ENCODE assay signal across 18 mouse cellular contexts in genomic region chr11:121441653-121442052, GRCm38 (mm10). TPM values are rescaled to one million over a fixed set of nuclear protein-coding genes. Genes with fewer than 3 reads are reported as not detected.
"Had no signal": no experiment of that assay in that cellular context is flagged by ENCODE, and none has a peak within 500 bp of the region (broad histone marks: within the 10 kb centered on the region; RNA-seq: fewer than 3 reads in every experiment).

No protein-coding gene starts in this region.

- H3K27me3 ChIP-seq: neural tube, embryonic 12.5 days had no signal

- H3K4me1 ChIP-seq: neural tube, embryonic 12.5 days; stomach, embryonic 15.5 days had no signal

- H3K9ac ChIP-seq: liver, embryonic 14.5 days; lung, embryonic 14.5 days; midbrain, embryonic 12.5 days; neural tube, embryonic 12.5 days; stomach, embryonic 15.5 days had no signal

- DNase-seq: lung, adult 18-20 months; lung, embryonic 14.5 days; lung, postnatal 10 days; lung, postnatal 4 days; midbrain, embryonic 14.5 days; right cerebral cortex, postnatal 14 days; thymus, adult 2 months; thymus, postnatal 25 days; thymus, postnatal 4 days had no signal

- H3K27ac ChIP-seq: liver, embryonic 14.5 days; midbrain, embryonic 10.5 days; midbrain, embryonic 12.5 days; neural tube, embryonic 12.5 days; stomach, embryonic 15.5 days; stomach, postnatal 0 days had no signal

- ATAC-seq: midbrain, embryonic 16.5 days had no signal

- H3K4me2 ChIP-seq: lung, embryonic 14.5 days; midbrain, embryonic 12.5 days; neural tube, embryonic 12.5 days; stomach, embryonic 15.5 days had no signal

- H3K36me3 ChIP-seq: midbrain, embryonic 10.5 days; midbrain, embryonic 12.5 days; neural tube, embryonic 12.5 days; stomach, embryonic 15.5 days had no signal

- H3K9me3 ChIP-seq: midbrain, embryonic 10.5 days; midbrain, embryonic 12.5 days; neural tube, embryonic 12.5 days; stomach, embryonic 15.5 days had no signal

- H3K4me3 ChIP-seq: midbrain, embryonic 10.5 days; midbrain, embryonic 12.5 days; neural tube, embryonic 12.5 days; stomach, embryonic 15.5 days had no signal

RNA-seq across cellular contexts. Expression of gene Fn3k, which starts 6.9 kb away (rescaled TPM):
- total RNA-seq: neutrophil, adult 5-6 weeks had no signal

RNA-seq across cellular contexts. Expression of gene Rab40b, which starts 53.6 kb away (rescaled TPM):
- total RNA-seq: megakaryocyte, adult 5-6 weeks; neutrophil, adult 5-6 weeks had no signal
